Mouse (Mus musculus): ENCODE measurements at regions not wholly inside any gene's neighbourhood (a gene's known extent, or its start where the extent isn't known, plus 50 kb on each side); places are given as distances from the start of the nearest gene placed in this dataset.

DNA sequence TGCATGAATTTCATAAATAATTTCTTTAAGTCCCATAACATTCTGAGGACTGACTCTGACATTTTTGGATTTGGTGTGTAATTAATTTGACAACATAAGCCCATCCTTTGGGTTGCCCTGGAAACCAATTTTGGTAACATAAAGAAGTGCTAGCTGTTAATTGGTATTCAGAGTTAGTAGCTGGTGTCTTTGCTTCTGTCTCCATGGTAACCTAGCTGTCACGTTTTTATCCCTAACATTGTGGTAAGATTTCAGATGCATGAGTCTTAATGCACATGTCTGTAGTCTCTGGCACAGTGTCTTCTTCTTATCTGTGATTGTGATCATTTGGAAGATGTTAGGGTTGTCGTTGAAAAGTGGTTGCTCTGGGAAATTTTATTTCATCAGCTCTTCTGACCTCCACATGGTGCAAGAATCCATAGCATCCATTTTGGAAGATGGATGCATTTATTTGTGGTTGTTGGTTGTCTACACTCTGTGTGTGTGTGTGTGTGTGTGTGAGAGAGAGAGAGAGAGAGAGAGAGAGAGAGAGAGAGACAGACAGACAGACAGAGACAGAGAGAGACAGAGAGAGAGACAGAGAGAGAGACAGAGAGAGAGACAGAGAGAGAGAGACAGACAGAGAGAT, 255.1 kb downstream of the Plk2 start:
- TF ChIP-seq CTCF (IDR thresholded peaks at IDR 0.05; ENCODE audit: low read depth, low read length) (no peak), GATA2 (IDR thresholded peaks at IDR 0.05; ENCODE audit: borderline replicate concordance, low read depth, low read length) (no peak)

All from G1E (cell line).